Mouse (Mus musculus) kidney, adult 9 months (tissue): Measurements from ENCODE around the gene Hlx.
A peak's percentile ranks its signal among the peaks of the same experiment; 100 is the strongest.

Experiments used
- DNase-seq: peaks from one replicate; pipeline ENCODE4 v3.0.0; 2022

Gene Hlx

DNA sequence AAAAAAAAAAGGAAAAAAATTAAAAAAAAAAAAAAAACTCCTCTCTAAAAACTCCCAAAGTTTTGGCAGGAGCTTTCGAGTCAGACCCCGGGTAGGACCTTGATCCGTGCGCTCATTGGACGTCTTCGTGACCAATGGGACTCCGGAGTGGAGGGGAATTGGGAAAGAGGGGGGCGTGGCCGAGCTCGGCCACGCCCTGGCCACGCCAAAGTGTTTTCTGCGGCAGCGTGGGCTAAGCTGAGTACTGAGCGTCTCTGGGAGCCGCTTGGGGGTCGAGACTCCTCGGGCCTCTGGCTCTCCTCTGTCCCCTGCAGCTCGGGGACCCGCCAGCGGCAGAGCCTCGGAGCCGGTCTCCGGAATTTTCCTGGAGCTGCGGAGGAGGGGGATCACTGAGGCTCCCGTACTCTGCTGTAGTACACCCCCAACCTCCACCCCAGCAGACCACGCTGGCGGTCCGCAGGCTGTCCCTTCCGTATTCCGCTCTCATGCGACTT, at the start of gene Hlx:
Gene Hlx (minus strand): TSS at position 64 of the 494 bp plus-strand sequence.
- peak; percentile 60 for DNase-seq

DNA sequence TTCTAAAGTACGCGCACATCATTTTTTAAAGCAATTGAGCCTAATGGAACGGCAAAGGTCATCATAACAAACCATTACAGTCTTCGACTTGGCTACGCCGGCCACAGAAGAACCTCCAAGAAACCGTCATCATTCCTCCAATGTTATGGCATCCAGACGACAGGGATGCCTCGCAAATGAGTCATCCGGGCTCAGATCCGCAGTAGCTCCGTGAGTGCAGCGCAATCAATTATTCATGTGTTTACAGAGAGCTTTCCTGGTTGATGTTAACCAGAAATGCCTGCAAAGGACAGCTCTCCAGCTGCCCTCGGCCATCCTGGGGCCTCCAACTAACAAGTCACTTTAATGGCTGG, 49.7 kb upstream of the Hlx start:
- peak; percentile 24 for DNase-seq

GRCm38 (mm10) chr1:184781286-184782160, 49.1 kb upstream of the Hlx start:
- no peak for DNase-seq

DNA sequence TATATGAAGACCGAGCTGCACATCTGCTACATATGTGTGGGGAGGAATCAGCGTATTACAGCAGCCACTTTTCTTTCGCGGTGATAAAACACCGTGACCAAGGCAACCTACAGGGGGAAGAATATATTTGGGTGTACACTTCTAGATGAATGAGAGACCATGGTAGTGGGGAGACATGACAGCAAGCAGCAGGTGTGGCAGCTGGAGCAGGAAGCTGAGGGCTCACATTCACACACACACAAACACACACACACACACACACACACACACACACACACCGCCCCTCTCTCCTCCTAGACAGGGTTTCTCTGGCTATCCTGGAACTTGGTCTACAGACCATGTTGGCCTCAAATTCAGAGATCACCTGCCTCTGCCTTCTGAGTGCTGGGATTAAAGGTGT, 45.7 kb upstream of the Hlx start:
- no peak for DNase-seq

DNA sequence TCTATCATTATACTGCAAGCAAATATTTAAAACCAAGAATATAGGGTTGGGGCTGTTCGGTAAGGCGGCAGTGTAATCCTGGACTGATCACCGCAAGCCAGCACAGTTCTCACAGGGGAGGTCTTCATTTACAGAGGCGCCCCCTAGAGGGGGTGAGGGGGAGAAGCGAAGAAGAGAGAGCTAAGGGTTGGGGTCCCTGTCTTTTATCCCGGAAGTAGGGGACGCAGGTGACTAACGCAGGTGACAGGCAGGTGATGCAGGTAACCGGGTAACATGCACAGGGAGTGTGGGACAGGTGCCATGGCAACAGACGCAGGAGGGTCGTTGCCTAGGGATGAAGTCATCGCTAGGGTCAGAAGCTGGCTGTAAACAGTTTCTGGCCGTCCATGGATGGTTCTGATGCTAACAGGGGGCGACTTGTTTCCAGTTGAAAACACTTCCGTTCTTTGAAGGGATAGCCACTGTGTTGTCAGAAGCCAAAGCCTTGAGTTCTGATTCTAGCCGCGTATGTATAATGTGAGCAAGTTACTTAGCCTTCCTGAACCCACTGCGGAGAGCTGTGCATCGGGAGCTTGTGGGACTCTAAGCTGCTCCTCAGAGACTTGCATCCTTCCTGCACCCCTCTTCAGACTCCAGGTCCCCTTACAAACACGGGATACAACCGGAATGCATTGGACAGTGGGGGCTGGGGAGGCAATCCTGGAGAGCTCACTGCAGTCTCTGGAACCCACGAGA, 44.8 kb upstream of the Hlx start:
- no peak for DNase-seq

DNA sequence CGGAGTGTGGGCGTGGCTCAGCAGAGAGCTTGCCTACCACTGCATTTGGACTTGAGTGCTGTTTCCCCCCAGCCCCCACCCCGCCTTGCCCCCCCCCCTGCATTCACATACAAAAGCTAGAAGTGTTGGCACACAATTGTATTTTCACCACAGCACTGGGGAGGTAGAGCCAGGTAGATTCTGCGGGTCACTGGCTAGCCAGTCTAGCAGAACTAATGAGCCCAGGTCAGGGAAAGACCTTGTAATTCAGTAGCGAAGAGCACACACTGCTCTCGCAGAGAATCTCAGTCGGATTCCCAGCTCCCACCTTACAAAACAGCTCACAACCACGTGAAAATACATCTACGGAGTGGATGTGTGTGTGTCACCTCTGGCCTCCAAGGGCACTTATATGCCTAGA, 42.9 kb upstream of the Hlx start:
- peak; percentile 62 for DNase-seq

GRCm38 (mm10) chr1:184771891-184772249, 39.5 kb upstream of the Hlx start:
- no peak for DNase-seq

DNA sequence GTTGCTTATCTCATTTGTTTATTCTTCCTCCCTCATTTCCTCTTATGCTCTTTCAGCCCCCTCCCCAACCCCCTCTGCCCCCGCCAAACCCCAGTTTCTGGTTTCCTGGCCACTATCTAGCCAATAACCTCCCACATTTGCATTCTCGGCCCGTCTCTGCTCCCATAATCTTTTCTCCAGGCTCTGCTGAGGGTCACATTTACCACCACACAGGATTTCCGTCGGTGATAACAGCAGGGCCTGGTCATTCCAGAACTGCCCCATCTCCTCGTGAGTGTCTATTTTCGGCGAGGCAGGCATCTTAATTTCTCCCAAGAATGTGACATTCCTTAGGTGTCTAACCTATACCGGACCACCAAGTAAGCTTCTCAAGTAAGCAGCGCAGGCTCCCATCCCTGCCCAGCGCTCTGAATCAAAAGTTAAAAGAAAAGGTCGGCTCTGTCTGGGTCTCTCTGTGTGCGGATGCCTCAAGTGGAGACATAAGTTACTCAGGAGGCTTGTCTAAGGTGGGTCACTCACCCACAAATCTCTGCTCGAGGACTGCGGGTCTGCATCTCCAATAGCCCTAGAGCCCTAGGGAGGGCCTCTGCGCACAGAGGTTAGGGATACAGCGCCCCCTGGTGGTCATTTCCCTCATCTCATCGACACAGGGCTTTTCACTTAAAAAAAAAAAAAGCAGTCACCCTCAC, 38.9 kb upstream of the Hlx start:
- DNase-seq: peak; percentile 73

DNA sequence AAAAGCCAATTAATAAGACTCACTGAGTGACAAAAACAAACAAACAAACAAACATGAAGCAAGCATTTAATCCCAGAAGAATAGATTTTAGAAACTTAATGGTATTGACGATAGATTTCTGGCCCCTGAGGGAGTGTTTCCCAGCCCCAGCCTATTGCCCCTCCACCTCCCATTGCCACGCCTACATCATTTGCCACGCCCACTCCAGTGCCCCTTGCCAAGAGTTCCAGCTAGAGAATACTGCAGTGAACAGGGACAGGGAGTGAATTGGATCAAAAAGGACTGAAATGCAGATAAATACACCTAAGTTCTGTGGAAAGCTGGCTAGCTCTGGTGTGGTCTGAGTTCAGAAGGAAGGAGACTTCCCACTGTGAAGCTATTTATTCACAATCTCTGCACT, 31.4 kb upstream of the Hlx start:
- DNase-seq: no peak

- no peak for DNase-seq
These were observed 30.5 kb upstream of the Hlx start for GRCm38 (mm10) chr1:184762941-184763340.

DNA sequence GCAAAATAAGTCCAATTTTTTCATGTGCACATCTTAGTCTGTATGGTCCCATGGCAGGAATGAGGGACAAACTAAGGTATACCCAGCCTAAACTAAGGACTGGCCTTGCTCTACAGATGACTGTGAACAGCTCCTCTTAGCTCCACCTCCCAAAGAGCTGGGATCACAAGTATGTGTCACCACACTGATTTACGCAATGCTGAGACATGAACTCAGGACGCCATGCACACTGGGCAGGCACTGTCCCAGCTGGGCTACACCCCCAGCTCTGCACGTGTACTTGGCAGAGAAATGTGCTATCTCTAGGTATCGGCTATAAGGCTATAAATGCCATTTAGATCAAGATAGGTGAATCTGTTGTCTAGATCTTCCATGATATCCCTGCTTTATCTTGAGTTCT, 29.6 kb upstream of the Hlx start:
- no peak for DNase-seq

- DNase-seq: no peak
These were observed 20.3 kb upstream of the Hlx start for GRCm38 (mm10) chr1:184752671-184753070.

- DNase-seq: peak; percentile 30
These were observed 17.8 kb upstream of the Hlx start for GRCm38 (mm10) chr1:184750114-184750664.

DNA sequence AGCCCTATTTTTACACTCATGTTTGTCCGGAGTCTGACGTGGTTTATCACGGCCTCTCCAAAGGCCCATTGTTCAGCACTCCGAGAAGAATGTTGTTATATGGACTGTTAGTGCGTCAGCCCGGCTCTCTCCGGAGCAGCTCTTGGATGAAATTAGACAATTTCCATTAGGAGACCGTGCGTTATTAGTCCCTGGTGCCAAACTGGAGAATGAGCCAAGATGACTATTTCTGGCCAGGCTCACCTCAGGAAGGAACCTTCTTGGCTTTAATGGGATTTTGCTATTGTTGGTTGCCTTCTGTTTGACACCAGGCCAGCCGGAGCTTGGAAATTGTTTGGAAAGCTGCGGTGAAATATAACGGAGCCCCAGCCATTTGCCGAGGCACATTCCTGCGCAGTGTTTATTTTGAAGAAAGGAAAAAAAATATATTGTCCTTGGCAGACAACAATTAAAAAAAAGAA, 16.3 kb upstream of the Hlx start:
- peak; percentile 80 for DNase-seq

- peak; percentile 64 for DNase-seq
These were observed 5.6 kb upstream of the Hlx start for GRCm38 (mm10) chr1:184737876-184738479.

- no peak for DNase-seq
These were observed 4.8 kb upstream of the Hlx start for GRCm38 (mm10) chr1:184737228-184737627.

- no peak for DNase-seq
These were observed 3.8 kb upstream of the Hlx start for GRCm38 (mm10) chr1:184736260-184736659.

- DNase-seq: peak; percentile 67
These were observed 2.8 kb upstream of the Hlx start for GRCm38 (mm10) chr1:184734991-184735920.

- peak; percentile 32 for DNase-seq
These were observed 1.8 kb upstream of the Hlx start for GRCm38 (mm10) chr1:184734067-184734830.

GRCm38 (mm10) chr1:184733300-184734066, 1.1 kb upstream of the Hlx start:
- peak; percentile 43 for DNase-seq
